Mouse (Mus musculus) stomach, embryonic 15.5 days (tissue): ENCODE measurements around the gene March8. TPM values are rescaled to one million over a fixed set of nuclear protein-coding genes. Genes with fewer than 3 reads are reported as not detected.

Experiments used
- ATAC-seq: fragments of 200-750 bp; cut with Nextera tagmentation; 2 replicates; pipeline ENCODE4 v1.8.0; 2017; ENCODE audit warnings: low read depth, moderate number of reproducible peaks, moderate TSS enrichment; ENCODE audit not compliant: insufficient read depth, low FRiP score
- H3K27ac ChIP-seq: fragments of 300-500 bp; sonication (generic); 2 replicates; pipeline ENCODE4 v1.5.1; 2015; ENCODE audit warnings: mild to moderate bottlenecking, inconsistent platforms
- H3K27me3 ChIP-seq: fragments of 300-500 bp; sonication (generic); replicated peaks from 2 replicates; pipeline ENCODE4 v1.6.1; 2015; ENCODE audit warnings: inconsistent platforms
- H3K36me3 ChIP-seq: fragments of 300-500 bp; sonication (generic); 2 replicates; pipeline ENCODE4 v1.6.1; 2015; ENCODE audit warnings: inconsistent platforms
- H3K4me1 ChIP-seq: fragments of 300-500 bp; sonication (generic); 2 replicates; pipeline ENCODE4 v1.6.1; 2015; ENCODE audit warnings: inconsistent platforms
- H3K4me2 ChIP-seq: fragments of 300-500 bp; sonication (generic); 2 replicates; pipeline ENCODE4 v1.6.1; 2015; ENCODE audit warnings: mild to moderate bottlenecking, inconsistent platforms
- H3K4me3 ChIP-seq: fragments of 300-500 bp; sonication (generic); replicated peaks from 2 replicates; pipeline ENCODE4 v1.5.1; 2015; ENCODE audit warnings: inconsistent platforms
- H3K9ac ChIP-seq: fragments of 300-500 bp; sonication (generic); 2 replicates; pipeline ENCODE4 v1.6.1; 2015; ENCODE audit warnings: inconsistent platforms
- H3K9me3 ChIP-seq: fragments of 300-500 bp; sonication (generic); 2 replicates; pipeline ENCODE4 v1.6.1; 2016; ENCODE audit warnings: inconsistent platforms
- WGBS: fragments of 180-500 bp; shearing (Covaris S2); methylation state at CpG from one replicate; pipeline ENCODE4 v1.1.7; 2015; 5-methylcytosine and 5-hydroxymethylcytosine counted together
- polyA plus RNA-seq: library from polyadenylated mRNA; unstranded; fragments of >200 nt; fragmentation: Nextera tagmentation; extraction: Ambion mirVana; gene quantifications from 2 replicates; pipeline ENCODE4 v1.2.1, GENCODE M21; 2015

March8 gene
- polyA plus RNA-seq, 1 experiment from 2014 or later: 38.2 TPM

- Histone ChIP-seq H3K9me3 (no peaks in the 10 kb centered on the region), H3K4me3 (no peak overlapping the region), H3K27ac (no peak overlapping the region), H3K4me1 (no peaks in the 10 kb centered on the region), H3K4me2 (no peak overlapping the region), H3K9ac (no peak overlapping the region), H3K36me3 (no peaks in the 10 kb centered on the region), H3K27me3 (no peaks in the 10 kb centered on the region)
- WGBS: 65% methylated on average over 6 of the region's 6 CpGs
- no peak for ATAC-seq
These were observed 59.8 kb downstream of the March8 start for GRCm38 (mm10) chr6:116397621-116398020.

GRCm38 (mm10) chr6:116398136-116398535 is 60.3 kb downstream of the March8 start:
- Histone ChIP-seq H3K9ac (no peak overlapping the region), H3K4me1 (no peaks in the 10 kb centered on the region), H3K4me3 (no peak overlapping the region), H3K36me3 (no peaks in the 10 kb centered on the region), H3K9me3 (no peaks in the 10 kb centered on the region), H3K27me3 (no peaks in the 10 kb centered on the region), H3K4me2 (no peak overlapping the region), H3K27ac (no peak overlapping the region)
- WGBS: 70% methylated on average over 2 of the region's 2 CpGs
- no peak for ATAC-seq

GRCm38 (mm10) chr6:116401746-116402423 is 64.1 kb downstream of the March8 start:
- H3K4me1 ChIP-seq: no peaks in the 10 kb centered on the region
- H3K9me3 ChIP-seq: no peaks in the 10 kb centered on the region
- 93% methylated on average over 12 of the region's 12 CpGs for WGBS
- no peak overlapping the region for H3K4me2 ChIP-seq
- no peak overlapping the region for H3K4me3 ChIP-seq
- no peaks in the 10 kb centered on the region for H3K36me3 ChIP-seq
- H3K27ac ChIP-seq: no peak overlapping the region
- H3K9ac ChIP-seq: no peak overlapping the region
- no peaks in the 10 kb centered on the region for H3K27me3 ChIP-seq
- ATAC-seq: no peak

- Histone ChIP-seq H3K4me3 (no peak overlapping the region), H3K27ac (no peak overlapping the region), H3K9ac (no peak overlapping the region), H3K9me3 (no peaks in the 10 kb centered on the region), H3K36me3 (no peaks in the 10 kb centered on the region), H3K4me1 (no peaks in the 10 kb centered on the region), H3K27me3 (no peaks in the 10 kb centered on the region), H3K4me2 (no peak overlapping the region)
- WGBS: 89% methylated on average over 3 of the region's 3 CpGs
- no peak for ATAC-seq
These were observed 64.6 kb downstream of the March8 start for GRCm38 (mm10) chr6:116402426-116402825.

GRCm38 (mm10) chr6:116405243-116405642 is 67.4 kb downstream of the March8 start:
- H3K9ac ChIP-seq: no peak overlapping the region
- H3K27me3 ChIP-seq: no peaks in the 10 kb centered on the region
- H3K4me1 ChIP-seq: no peaks in the 10 kb centered on the region
- no peak overlapping the region for H3K4me3 ChIP-seq
- H3K4me2 ChIP-seq: no peak overlapping the region
- no peak for ATAC-seq
- 90% methylated on average over 9 of the region's 9 CpGs for WGBS
- no peaks in the 10 kb centered on the region for H3K9me3 ChIP-seq
- no peak overlapping the region for H3K27ac ChIP-seq
- H3K36me3 ChIP-seq: no peaks in the 10 kb centered on the region

GRCm38 (mm10) chr6:116405715-116406114 is 67.9 kb downstream of the March8 start:
- Histone ChIP-seq H3K4me2 (no peak overlapping the region), H3K9me3 (no peaks in the 10 kb centered on the region), H3K36me3 (no peaks in the 10 kb centered on the region), H3K9ac (no peak overlapping the region), H3K27ac (no peak overlapping the region), H3K27me3 (no peaks in the 10 kb centered on the region), H3K4me1 (no peaks in the 10 kb centered on the region), H3K4me3 (no peak overlapping the region)
- 87% methylated on average over 5 of the region's 5 CpGs for WGBS
- no peak for ATAC-seq

- Histone ChIP-seq H3K27me3 (no peaks in the 10 kb centered on the region), H3K4me1 (no peaks in the 10 kb centered on the region), H3K9me3 (no peaks in the 10 kb centered on the region), H3K4me2 (no peak overlapping the region), H3K27ac (no peak overlapping the region), H3K36me3 (no peaks in the 10 kb centered on the region), H3K9ac (no peak overlapping the region), H3K4me3 (no peak overlapping the region)
- ATAC-seq: no peak
- 81% methylated on average over 2 of the region's 2 CpGs for WGBS
These were observed 68.3 kb downstream of the March8 start for GRCm38 (mm10) chr6:116406152-116406551.

GRCm38 (mm10) chr6:116406680-116407079 is 68.9 kb downstream of the March8 start:
- Histone ChIP-seq H3K36me3 (no peaks in the 10 kb centered on the region), H3K9me3 (no peaks in the 10 kb centered on the region), H3K4me1 (no peaks in the 10 kb centered on the region), H3K4me2 (no peak overlapping the region), H3K27ac (no peak overlapping the region), H3K4me3 (no peak overlapping the region), H3K27me3 (no peaks in the 10 kb centered on the region), H3K9ac (no peak overlapping the region)
- 67% methylated on average over 5 of the region's 5 CpGs for WGBS
- no peak for ATAC-seq

- H3K4me1 ChIP-seq: no peaks in the 10 kb centered on the region
- WGBS: 90% methylated on average over 4 of the region's 4 CpGs
- no peak overlapping the region for H3K27ac ChIP-seq
- no peak overlapping the region for H3K4me3 ChIP-seq
- H3K9ac ChIP-seq: no peak overlapping the region
- H3K4me2 ChIP-seq: no peak overlapping the region
- no peaks in the 10 kb centered on the region for H3K36me3 ChIP-seq
- H3K9me3 ChIP-seq: no peaks in the 10 kb centered on the region
- no peaks in the 10 kb centered on the region for H3K27me3 ChIP-seq
- ATAC-seq: no peak
These were observed 69.4 kb downstream of the March8 start for GRCm38 (mm10) chr6:116407216-116407615.

GRCm38 (mm10) chr6:116407956-116408657 is 70.3 kb downstream of the March8 start:
- Histone ChIP-seq H3K27me3 (no peaks in the 10 kb centered on the region), H3K4me2 (no peak overlapping the region), H3K4me1 (no peaks in the 10 kb centered on the region), H3K9me3 (no peaks in the 10 kb centered on the region), H3K36me3 (no peaks in the 10 kb centered on the region), H3K27ac (no peak overlapping the region), H3K4me3 (no peak overlapping the region), H3K9ac (no peak overlapping the region)
- ATAC-seq: no peak
- 68% methylated on average over 6 of the region's 6 CpGs for WGBS

- no peak overlapping the region for H3K27ac ChIP-seq
- no peaks in the 10 kb centered on the region for H3K4me1 ChIP-seq
- no peaks in the 10 kb centered on the region for H3K27me3 ChIP-seq
- no peaks in the 10 kb centered on the region for H3K9me3 ChIP-seq
- H3K4me3 ChIP-seq: no peak overlapping the region
- H3K36me3 ChIP-seq: no peaks in the 10 kb centered on the region
- no peak overlapping the region for H3K4me2 ChIP-seq
- WGBS: 97% methylated on average over 10 of the region's 10 CpGs
- no peak overlapping the region for H3K9ac ChIP-seq
- ATAC-seq: no peak
These were observed 72.6 kb downstream of the March8 start for GRCm38 (mm10) chr6:116410436-116410835.

- Histone ChIP-seq H3K9me3 (no peaks in the 10 kb centered on the region), H3K4me2 (no peak overlapping the region), H3K27ac (no peak overlapping the region), H3K4me3 (no peak overlapping the region), H3K4me1 (no peaks in the 10 kb centered on the region), H3K27me3 (no peaks in the 10 kb centered on the region), H3K9ac (no peak overlapping the region), H3K36me3 (no peaks in the 10 kb centered on the region)
- ATAC-seq: no peak
- WGBS: 83% methylated on average over 3 of the region's 3 CpGs
These were observed 73.9 kb downstream of the March8 start for GRCm38 (mm10) chr6:116411716-116412115.
